Mouse (Mus musculus) G1E-ER4 (cell line): Measurements from ENCODE around the gene Cox6a2. TPM values are rescaled to one million over a fixed set of nuclear protein-coding genes. Genes with fewer than 3 reads are reported as not detected.

ENCODE experiments used
- GATA1 ChIP-seq: IDR thresholded peaks from one replicate; pipeline ENCODE4 v1.8.0; 2012; ENCODE audit warnings: low read length, inconsistent platforms
- polyA plus RNA-seq: library from polyadenylated mRNA; stranded (reverse); fragments of >175 nt; gene quantifications from 2 replicates; pipeline ENCODE4 v1.2.3, GENCODE M21; 2012

The Cox6a2 gene
- polyA plus RNA-seq: 0.92 and 1.3 TPM in 2 replicates

DNA sequence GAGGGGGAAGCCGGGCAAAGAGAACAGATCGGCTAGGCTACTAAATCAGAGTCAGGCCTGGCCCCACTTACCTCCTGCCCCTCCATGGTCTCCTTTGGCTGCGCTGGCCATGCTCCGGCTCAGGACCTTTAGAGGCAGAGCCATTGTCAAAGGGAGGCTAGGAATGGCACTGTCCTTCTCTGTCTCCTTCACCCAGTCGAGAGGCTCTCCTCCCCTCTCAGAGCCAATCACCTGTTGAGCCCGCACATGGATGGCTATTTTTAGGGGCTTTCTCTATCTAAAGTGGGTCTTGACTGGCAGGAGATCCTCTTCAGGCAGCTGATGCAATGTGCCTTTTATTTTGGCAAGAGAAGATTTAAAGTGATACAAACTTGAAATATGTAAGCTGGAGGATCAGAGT lies at the start of gene Cox6a2:
Cox6a2 (minus strand) TSS at position 236 of the 400 bp plus-strand sequence.
- no peak for TF ChIP-seq GATA1

DNA sequence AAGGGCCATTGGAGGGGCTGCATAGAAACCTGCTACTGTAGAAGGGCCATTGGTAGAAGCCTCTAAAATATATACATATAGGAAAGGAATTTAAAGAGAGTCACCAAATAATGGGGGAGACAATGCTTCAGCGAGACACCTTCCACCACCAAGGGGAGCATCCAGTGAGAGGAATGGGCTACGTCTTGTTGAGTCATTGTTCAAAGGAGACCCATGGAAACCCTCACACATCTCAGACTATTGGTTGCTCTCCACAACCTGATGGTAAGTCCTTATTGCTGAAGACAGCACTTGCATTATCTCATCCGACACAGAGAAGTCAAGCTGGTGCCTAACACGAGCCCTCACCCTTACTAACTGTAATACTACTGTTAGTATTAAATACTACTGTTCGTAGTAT lies 49.6 kb upstream of the Cox6a2 start:
- TF ChIP-seq GATA1: no peak

DNA sequence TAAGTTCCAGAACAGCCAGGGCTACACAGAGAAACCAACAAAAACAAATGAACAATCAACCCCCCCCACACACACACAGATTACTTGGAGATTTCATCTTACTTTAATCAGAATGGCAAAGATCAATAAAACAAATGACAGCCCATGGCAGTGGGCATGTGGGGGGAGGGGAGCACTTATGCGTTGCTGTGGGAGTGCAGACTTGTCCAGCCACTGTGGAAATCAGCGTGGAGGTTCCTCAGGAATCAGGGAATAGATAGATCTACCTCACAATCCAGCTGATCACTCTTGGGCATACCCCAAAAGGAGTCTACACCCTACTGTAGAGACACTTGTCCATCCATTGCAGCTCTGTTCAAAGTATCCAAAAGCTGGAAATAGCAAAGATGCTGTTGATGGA lies 48.8 kb upstream of the Cox6a2 start:
- TF ChIP-seq GATA1: no peak

DNA sequence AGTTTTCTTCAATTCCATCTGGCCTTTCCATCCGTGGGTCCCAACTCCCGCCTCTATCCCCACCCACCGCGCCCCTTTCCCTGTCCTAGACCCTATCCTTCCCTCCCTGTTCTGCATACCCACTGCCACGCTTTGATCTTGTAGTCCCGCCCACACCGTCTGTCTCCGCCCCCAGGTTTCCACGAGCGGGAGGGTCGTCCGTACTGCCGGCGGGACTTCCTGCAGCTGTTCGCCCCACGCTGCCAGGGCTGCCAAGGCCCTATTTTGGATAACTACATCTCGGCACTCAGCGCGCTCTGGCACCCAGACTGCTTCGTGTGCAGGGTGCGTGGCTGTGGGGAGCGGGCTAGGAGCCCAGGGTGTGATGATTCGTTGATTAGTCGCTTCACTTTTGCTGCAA lies 46.4 kb upstream of the Cox6a2 start:
- no peak for TF ChIP-seq GATA1

DNA sequence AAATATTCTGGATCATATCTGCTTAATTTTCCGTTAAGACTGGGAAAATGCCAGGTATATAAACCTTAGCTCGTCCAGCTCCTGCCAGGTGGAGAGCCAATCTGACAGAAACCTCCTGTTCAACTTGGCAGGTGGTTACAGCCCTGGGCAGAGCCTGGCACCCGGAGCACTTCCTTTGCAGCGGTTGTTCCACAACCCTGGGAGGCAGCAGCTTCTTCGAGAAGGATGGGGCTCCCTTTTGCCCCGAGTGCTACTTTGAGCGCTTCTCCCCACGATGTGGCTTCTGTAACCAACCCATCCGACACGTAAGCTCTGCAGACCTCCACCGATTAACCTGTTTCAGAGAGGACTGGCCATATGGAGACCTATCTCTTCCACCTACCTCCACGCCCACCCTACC lies 45.8 kb upstream of the Cox6a2 start:
- TF ChIP-seq GATA1: no peak

DNA sequence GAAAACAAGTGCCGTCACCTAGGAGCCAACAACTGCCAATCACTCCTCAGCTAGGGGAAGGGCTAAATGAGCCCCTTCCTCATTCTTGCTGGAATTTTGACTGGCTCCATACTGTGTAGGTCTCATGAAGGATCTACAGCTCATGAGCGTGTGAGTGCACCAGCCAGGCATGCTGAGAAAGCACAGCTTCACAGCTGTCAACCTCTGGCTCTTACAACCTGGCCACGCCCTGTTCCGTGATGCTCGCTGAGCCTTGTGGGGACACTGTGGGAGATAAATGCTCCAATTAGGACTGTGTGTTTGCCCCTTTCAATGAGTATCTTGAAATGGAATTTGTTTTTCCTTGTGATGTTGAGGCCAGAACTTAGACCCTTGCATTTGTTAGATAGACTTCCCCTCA lies 43.8 kb upstream of the Cox6a2 start:
- no peak for TF ChIP-seq GATA1

DNA sequence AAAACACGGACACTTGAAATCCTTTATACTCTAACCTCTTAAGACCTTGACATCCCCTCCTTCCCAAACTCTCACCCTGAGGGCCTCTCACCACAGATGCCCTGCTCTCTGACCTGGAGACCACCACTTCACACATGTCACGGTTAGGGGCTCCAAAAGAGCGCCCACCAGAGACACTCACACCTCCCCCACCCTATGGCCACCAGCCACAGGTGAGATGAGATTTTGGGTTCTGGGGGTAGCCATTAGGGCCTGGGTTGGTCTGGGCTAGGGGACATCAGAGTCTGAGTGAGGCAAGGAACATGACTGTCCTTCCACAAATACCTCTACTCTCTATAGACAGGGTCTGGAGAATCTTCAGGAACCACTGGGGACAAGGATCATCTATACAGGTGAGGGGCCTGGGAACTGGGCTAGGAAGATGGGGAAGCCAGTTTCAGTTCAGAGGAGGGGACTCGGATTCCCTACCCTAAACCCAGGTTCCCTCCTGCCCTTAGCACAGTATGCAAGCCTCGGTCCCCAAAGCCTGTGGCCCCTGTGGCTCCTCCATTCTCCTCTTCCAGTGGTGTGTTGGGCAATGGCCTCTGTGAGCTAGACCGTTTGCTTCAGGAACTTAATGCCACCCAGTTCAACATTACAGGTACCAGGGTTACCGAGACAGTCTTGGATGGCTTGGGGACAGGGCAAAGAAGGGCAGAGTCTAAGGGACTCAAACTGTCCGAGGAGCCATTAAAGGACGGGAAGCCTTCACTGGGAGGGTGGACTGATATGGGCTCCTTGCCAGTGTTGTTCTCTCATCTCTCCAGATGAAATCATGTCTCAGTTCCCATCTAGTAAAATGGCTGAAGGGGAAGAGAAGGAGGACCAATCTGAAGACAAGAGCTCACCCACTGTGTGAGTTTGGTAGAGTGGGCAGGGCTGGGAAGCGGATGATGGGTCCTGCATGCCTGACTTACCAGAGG lies 42.2 kb upstream of the Cox6a2 start:
- TF ChIP-seq GATA1: no peak

DNA sequence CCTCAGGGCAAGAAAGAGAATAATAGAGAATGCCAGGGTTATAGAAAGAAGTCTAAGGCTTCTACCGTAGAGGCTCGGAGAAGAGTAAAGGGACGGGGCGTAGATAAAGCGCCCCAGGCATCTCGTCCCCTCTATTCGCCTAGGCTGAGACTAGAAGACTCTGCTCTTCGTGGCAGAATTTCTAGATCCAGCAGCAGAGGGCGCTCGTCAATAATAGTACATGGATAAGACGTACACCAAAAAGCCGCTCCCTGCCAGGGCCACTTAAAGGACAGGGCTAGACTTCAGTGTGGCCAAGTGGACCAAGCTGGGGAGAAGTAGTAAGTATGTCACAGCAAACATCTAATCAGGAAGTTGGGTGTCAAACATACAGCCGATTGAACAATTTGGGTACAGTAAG lies 41.3 kb upstream of the Cox6a2 start:
- TF ChIP-seq GATA1: no peak

DNA sequence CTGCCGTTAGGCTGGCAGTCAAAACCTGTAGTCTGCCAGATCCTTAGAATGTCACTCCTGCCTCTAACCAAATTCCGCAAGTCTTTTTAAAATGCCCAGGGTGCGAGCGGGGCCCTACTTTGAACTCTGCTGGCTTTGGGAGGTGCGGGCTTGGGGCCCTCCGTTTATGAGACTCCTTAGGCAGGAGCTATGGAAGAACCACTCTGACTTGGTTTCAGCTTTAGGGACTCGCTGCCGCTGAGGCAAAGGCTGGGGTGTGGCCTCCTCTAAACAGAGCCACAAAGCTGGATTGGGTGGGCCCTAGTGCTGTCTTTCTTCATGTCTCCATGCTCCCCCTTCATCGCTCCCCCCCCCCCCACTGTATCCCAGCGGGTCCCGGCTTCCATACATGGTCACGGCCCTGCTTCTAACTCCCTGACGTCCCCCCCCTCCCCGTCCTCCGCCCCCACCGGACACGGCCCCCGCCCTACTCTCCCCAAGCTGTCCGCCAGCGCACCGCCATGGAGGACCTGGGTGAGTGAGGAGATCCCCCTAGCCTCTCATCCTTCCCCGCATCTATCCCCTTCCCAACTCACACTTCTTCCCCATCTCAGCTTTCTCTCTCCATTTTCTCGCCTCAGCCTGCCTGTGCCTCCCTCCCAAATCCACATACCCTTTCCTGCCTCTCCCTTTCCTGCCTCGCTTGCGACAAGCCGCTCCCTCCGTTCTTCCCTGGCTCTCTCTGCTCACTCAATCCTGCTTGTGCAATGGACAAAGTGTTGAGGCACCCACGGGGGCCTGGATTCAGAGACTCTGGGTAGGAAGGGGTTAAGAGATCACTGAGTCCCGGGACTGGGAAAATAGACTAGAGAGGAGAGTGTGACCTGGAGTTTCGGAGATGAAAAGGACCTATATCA lies 40.6 kb upstream of the Cox6a2 start, which contains the start of gene Tgfb1i1:
Tgfb1i1 (plus strand) TSS at position 317 of the 896 bp plus-strand sequence.
- no peak for TF ChIP-seq GATA1

DNA sequence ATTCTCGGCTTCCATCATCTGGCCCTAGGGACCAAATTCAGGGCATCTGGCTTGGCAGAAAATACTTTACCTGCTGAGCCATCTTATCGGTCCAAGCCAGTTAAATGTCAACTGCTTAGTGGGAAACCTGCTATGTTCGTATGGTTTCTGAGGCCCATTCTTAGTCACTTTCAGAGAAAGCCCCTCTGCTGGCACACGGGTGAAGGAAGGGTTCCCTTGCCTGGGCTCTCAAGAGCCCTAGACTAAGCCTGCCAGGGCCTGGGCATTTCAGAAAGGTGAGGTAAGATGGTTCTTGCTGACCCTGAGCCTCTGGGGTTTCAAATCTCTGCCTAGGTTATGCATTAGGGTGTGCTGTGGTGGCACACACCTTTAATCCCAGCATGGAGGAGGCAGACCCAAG lies 39.4 kb upstream of the Cox6a2 start:
- TF ChIP-seq GATA1: no peak

DNA sequence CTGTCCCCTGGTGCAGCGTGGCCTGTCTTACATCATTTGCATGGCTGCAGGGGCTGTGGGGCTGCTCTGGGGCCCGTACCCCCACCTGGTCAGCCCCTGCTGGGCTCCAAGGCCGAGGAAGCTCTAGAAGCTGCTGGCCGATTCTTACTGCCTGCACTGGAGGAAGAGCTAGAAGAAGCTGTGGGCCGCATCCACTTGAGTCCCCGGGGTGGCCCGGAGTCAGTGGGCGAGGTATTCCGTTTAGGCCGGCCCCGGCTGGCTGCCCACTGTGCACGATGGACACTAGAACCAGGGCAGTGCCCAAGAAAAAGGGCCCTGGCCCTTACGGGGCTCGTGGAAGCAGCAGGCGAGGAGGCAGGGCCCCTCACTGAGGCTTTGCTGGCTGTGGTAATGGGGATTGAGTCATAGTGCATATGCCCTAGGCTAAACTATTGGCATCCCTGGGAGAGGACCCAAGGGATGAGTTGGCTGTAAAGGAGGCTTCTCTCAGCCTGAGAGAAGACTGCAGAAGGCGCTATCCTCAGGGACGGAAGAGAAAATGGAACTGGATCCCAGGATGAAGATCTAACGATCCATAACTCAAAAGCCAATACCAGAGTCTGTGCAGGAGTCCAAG lies 38.3 kb upstream of the Cox6a2 start:
- no peak for TF ChIP-seq GATA1

DNA sequence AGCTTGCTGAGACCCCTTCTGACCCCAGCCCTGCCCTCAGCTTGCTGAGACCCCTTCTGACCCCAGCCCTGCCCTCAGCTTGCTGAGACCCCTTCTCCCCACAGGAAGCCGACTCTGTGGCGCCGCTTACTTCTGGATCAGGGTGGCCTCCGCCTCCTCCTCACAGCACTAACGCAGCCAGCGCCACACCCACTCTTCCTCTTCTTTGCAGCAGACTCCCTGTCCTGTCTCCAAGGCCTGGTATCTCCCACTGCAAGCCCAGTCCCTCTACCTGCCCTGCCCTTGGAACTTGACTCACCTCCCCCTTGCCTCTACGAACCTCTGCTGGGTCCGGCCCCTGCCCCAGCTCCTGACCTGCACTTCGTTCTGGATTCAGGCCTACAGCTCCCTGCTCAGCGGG lies 37.7 kb upstream of the Cox6a2 start:
- no peak for TF ChIP-seq GATA1

DNA sequence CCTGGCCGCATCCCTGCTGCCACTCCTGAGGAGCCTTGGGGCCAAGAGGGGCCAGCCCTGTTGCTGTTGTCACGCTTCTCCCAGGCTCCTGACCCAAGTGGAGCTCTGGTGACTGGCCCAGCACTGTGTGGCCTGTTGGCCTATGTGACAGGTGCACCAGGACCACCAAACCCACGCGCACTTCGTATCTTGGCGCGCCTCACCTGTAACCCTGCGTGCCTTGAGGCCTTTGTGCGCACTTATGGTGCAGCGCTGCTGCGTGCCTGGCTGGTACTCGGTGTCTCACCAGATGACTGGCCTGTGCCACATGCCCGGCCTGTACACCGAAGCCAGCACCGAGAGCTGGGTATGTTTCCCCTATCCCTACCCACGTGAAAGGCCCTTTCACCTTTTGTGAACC lies 36.1 kb upstream of the Cox6a2 start:
- TF ChIP-seq GATA1: no peak

DNA sequence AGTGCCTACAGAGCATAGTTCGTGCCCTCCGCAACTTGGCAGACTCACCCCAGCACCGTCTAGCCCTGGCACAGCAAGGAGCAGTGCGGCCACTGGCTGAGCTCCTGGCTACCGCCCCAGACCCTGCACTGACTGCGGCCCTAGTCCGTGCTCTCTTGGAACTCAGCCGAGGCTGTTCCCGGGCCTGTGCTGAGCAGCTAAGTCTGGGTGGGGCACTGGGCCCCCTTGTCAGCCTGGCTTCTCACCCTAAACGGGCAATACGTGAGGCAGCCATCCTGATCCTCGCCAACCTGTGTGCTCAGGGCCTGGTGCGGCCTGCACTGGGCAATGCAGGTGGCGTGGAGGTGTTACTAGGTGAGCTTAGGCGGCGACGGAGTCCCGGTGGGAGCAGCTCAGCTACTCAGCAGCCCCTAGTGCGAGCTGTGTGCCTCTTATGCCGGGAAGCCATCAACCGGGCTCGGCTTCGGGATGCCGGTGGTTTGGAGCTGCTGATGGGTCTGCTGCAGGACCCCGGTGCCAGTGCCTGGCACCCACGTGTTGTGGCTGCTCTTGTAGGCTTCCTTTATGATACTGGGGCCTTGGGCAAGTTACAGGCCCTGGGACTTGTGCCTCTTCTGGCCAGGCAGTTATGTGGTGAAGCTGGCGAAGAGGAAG lies 34.1 kb upstream of the Cox6a2 start:
- no peak for TF ChIP-seq GATA1

DNA sequence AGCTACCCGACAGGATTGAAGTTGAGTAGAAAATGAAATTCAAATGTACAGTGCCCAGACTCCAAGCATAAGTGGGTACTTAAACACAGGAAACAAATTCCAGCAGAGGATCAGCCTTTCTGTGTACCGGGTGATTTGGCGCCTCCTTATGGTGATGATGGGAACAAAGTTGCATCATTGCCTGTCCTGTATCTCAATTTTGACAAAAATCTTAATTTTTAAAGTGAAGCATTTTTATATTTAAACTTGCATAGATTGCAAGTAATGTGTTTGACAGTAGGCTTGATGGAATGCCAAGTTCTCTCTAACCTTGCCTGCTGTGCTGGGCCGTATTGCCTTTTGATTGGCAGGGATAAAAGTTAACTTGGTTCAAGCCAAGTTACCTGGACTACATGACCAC lies 32.8 kb upstream of the Cox6a2 start:
- no peak for TF ChIP-seq GATA1
